Mouse (Mus musculus): ENCODE results near the gene Vdac1. TPM values are rescaled to one million over a fixed set of nuclear protein-coding genes. Genes with fewer than 3 reads are reported as not detected.

Gene Vdac1
- 72.5 and 75.6 TPM in 2 replicates for polyA plus RNA-seq (2012; rRNA removed)

GRCm38 (mm10) chr11:52360471-52361277, at the start of gene Vdac1:
Vdac1 (plus strand) TSS chr11:52360860.

GRCm38 (mm10) chr11:52395940-52396596, 35.4 kb downstream of the Vdac1 start, which contains the start of gene 9530068E07Rik:
9530068E07Rik (plus strand) TSS chr11:52396428.

Other genes starting within 250 kb of the Vdac1 start
- gene Olfr1373, start 215.3 kb upstream of the Vdac1 start, polyA plus RNA-seq (2012; rRNA removed) = not detected in 2 replicates
- not detected in 2 replicates for gene Olfr1371, start 146.9 kb upstream of the Vdac1 start, polyA plus RNA-seq (2012; rRNA removed)
- gene Skp1a, start 128.9 kb upstream of the Vdac1 start, polyA plus RNA-seq (2012; rRNA removed) = 8.0 and 9.7 TPM in 2 replicates
- gene Tcf7, start 77.8 kb upstream of the Vdac1 start, polyA plus RNA-seq (2012; rRNA removed) = 7.2 and 8.3 TPM in 2 replicates
- 133 and 174 TPM in 2 replicates for gene 9530068E07Rik, start 35.6 kb downstream of the Vdac1 start, polyA plus RNA-seq (2012; rRNA removed)